Mouse (Mus musculus): ENCODE data around the gene Gm7876. TPM values are rescaled to one million over a fixed set of nuclear protein-coding genes. Genes with fewer than 3 reads are reported as not detected.
"Not testable (repeated sequence)": the region's sequence is repeated elsewhere in the genome, so short reads cannot be mapped to it uniquely, and the experiment has no call there.

Gene Gm7876
- polyA plus RNA-seq (2014; fragmentation: Nextera tagmentation; extraction: Ambion mirVana): 0.20 TPM in 1 of 2 replicates, not detected in the other

GRCm38 (mm10) chr14:4708938-4709337, at the start of gene Gm7876:
TSS of gene Gm7876 (plus strand) at chr14:4709238.
- ATAC-seq (replicated peaks; ENCODE audit: insufficient number of reproducible peaks, low FRiP score, low TSS enrichment); H3K9me3 ChIP-seq (replicated peaks; ENCODE audit: control insufficient read depth, low read length); H3K4me2 ChIP-seq; H3K9ac ChIP-seq (ENCODE audit: low read depth, low read length); H3K4me3 ChIP-seq (ENCODE audit: low read depth, low read length); H3K4me1 ChIP-seq (ENCODE audit: control insufficient read depth, insufficient read depth, low read length); H3K27ac ChIP-seq (ENCODE audit: low read depth, low read length); H3K36me3 ChIP-seq (ENCODE audit: control insufficient read depth, insufficient read depth, low read length); H3K27me3 ChIP-seq (ENCODE audit: control insufficient read depth, insufficient read depth, low read length): not testable (repeated sequence)
- WGBS (ENCODE audit: insufficient replicate concordance): 68% methylated on average over 1 of the region's 2 CpGs

GRCm38 (mm10) chr14:4663892-4664291, 45.1 kb upstream of the Gm7876 start, which contains the start of gene Gm3239:
TSS of gene Gm3239 (plus strand) at chr14:4664192.
- not testable (repeated sequence) for ATAC-seq (replicated peaks; ENCODE audit: insufficient number of reproducible peaks, low FRiP score, low TSS enrichment); H3K4me2 ChIP-seq; H3K27me3 ChIP-seq (ENCODE audit: control insufficient read depth, insufficient read depth, low read length); H3K27ac ChIP-seq (ENCODE audit: low read depth, low read length); H3K9ac ChIP-seq (ENCODE audit: low read depth, low read length); H3K4me1 ChIP-seq (ENCODE audit: control insufficient read depth, insufficient read depth, low read length); H3K9me3 ChIP-seq (replicated peaks; ENCODE audit: control insufficient read depth, low read length); H3K4me3 ChIP-seq (ENCODE audit: low read depth, low read length); H3K36me3 ChIP-seq (ENCODE audit: control insufficient read depth, insufficient read depth, low read length)
- no CpG with 5 or more reads among the region's 2 CpGs for WGBS (ENCODE audit: insufficient replicate concordance)

DNA sequence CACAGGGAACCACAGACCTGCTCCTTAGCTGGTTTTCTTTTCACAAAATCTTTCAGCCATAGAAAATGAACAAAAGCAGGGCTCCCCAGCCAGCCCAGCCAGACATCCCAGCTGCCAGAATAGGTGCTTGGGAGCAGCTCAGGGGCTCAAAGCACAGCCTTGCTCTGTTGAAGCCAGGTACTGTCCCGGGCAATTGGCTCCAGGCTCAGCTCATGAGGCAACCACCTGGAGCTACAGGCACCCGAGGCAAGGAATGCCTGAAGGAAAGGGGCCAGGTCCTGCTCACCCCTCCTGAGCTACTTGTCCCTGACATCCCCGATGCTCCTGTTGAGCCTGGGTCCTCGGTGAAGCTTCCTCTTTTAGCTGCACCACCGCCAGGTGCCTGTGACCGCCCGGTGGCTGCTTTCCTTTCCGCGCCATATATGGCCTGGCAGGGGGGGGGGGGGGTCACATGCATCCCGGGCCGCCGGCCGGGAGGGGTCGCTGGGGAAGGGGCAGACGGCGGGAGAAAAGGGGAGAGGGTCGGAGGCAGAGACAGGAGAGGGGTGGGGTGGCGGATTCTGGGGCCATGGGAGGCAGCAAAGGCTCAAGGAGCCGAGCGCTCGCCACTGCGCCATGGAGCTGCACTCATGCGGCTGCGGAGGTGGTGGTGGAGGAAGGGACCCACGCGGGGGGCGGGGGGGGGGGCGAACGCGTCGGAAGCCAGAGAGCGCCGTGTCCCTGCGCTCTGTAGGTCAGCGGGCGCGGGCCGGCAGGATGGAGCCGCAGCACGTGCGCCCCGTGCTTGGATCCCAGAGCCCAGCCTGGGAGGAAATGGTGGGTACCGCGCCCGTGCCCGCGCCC, 17.2 kb downstream of the Gm7876 start, which contains the start of gene Gm3252:
Gene Gm3252 (plus strand): TSS at position 738 of the 843 bp plus-strand sequence.
- H3K4me1 ChIP-seq (ENCODE audit: control insufficient read depth, insufficient read depth, low read length); H3K27ac ChIP-seq (ENCODE audit: low read depth, low read length); H3K36me3 ChIP-seq (ENCODE audit: control insufficient read depth, insufficient read depth, low read length); H3K9ac ChIP-seq (ENCODE audit: low read depth, low read length); H3K27me3 ChIP-seq (ENCODE audit: control insufficient read depth, insufficient read depth, low read length); H3K9me3 ChIP-seq (replicated peaks; ENCODE audit: control insufficient read depth, low read length); ATAC-seq (replicated peaks; ENCODE audit: insufficient number of reproducible peaks, low FRiP score, low TSS enrichment): not testable (repeated sequence)
- H3K4me2 ChIP-seq: peak within 1 kb of the TSS; percentile 37
- WGBS (ENCODE audit: insufficient replicate concordance): under 1% methylated on average over 8 of the region's 47 CpGs
- peak within 1 kb of the TSS; percentile 21; the same call in 1 of the 2 replicates for H3K4me3 ChIP-seq (ENCODE audit: low read depth, low read length)

Other genes with a start within 250 kb of the Gm7876 start
- gene Gm3182, start 227.5 kb upstream of the Gm7876 start, polyA plus RNA-seq (2014; fragmentation: Nextera tagmentation; extraction: Ambion mirVana): not detected in 2 replicates
- not detected in 2 replicates for gene Gm3047, start 153.8 kb upstream of the Gm7876 start, polyA plus RNA-seq (2014; fragmentation: Nextera tagmentation; extraction: Ambion mirVana)
- gene Gm8159, start 76.9 kb upstream of the Gm7876 start, polyA plus RNA-seq (2014; fragmentation: Nextera tagmentation; extraction: Ambion mirVana): 0.20 TPM in 1 of 2 replicates, not detected in the other
- gene Gm3239, start 45.0 kb upstream of the Gm7876 start, polyA plus RNA-seq (2014; fragmentation: Nextera tagmentation; extraction: Ambion mirVana): 0.79 and 1.2 TPM in 2 replicates
- 0.70 and 0.77 TPM in 2 replicates for gene Gm3252, start 17.5 kb downstream of the Gm7876 start, polyA plus RNA-seq (2014; fragmentation: Nextera tagmentation; extraction: Ambion mirVana)
- not detected in 2 replicates for gene Gm9602, start 67.1 kb downstream of the Gm7876 start, polyA plus RNA-seq (2014; fragmentation: Nextera tagmentation; extraction: Ambion mirVana)
- gene Gm3269, start 128.9 kb downstream of the Gm7876 start, polyA plus RNA-seq (2014; fragmentation: Nextera tagmentation; extraction: Ambion mirVana): not detected in 2 replicates
- gene Gm3264, start 146.3 kb downstream of the Gm7876 start, polyA plus RNA-seq (2014; fragmentation: Nextera tagmentation; extraction: Ambion mirVana): 1.9 and 2.8 TPM in 2 replicates
- gene Gm3278, start 183.2 kb downstream of the Gm7876 start, polyA plus RNA-seq (2014; fragmentation: Nextera tagmentation; extraction: Ambion mirVana): 0.24 TPM in 1 of 2 replicates, not detected in the other